16 mouse cellular contexts compared by ENCODE assay signal in the genomic region with DNA sequence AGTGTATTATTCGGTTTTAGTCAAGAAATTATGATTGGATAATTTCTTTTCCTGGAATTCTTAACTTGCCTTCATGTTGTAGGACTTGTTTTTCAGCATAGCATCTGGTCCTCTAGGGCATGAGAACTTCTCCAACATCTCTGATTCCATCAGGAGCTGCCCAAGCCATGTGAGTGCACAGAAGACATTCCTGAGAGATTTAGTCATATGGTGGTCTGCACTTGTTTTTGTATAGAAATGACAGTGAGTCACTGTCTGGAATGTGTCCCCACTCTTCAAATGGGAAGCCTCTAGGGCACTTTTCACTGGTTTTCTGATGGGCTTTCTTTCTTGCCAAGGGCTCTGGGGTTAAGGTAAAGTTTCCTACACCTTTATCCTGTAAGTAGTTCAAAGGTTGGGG.
"Had no signal": no experiment of that assay in that cellular context is flagged by ENCODE, and none has a peak within 500 bp of the region (broad histone marks: within the 10 kb centered on the region; RNA-seq: fewer than 3 reads in every experiment).

No protein-coding gene starts in this region.

- ATAC-seq: lung, postnatal 0 days; midbrain, embryonic 16.5 days had no signal

- H3K27ac ChIP-seq: layer of hippocampus, adult 2 months; limb, embryonic 13.5 days; liver, embryonic 14.5 days; macrophage; midbrain, embryonic 12.5 days; stomach, postnatal 0 days had no signal

- H3K4me3 ChIP-seq: layer of hippocampus, adult 2 months; limb, embryonic 13.5 days; megakaryocyte, embryonic 14.5 days; midbrain, embryonic 12.5 days had no signal

- DNase-seq: kidney, adult 9 months; kidney, postnatal 10 days; kidney, postnatal 4 days; left cerebral cortex, postnatal 4 days; lung, adult 2 months; right cerebral cortex, postnatal 14 days; thymus, postnatal 4 days had no signal
